Mouse (Mus musculus): ENCODE data around the gene Axin1. TPM values are rescaled to one million over a fixed set of nuclear protein-coding genes. Genes with fewer than 3 reads are reported as not detected.
A peak's percentile ranks its signal among the peaks of the same experiment; 100 is the strongest.
"Not testable (repeated sequence)": the region's sequence is repeated elsewhere in the genome, so short reads cannot be mapped to it uniquely, and the experiment has no call there.

The Axin1 gene
- total and polyA plus RNA-seq, 2 experiments from 2014 or later = 21.0 to 30.0 TPM

DNA sequence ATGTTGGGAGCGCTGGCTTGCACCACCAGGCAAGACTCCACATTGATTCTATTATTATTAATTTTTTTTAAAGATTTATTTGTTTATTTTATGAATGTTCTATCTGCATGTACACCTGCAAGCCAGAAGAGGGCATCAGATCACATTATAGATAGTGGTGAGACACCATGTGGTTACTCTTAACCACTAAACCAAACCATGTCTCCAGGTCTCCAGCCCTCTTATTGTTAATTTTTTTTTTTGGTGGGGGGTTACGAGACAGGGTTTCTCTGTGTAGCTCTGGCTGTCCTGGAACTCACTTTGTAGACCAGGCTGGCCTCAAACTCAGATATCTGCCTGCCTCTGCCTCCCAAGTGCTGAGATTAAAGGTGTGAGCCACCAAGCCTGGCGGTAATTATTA, 39.2 kb upstream of the Axin1 start:
- TF ChIP-seq CTCF (IDR thresholded peaks at IDR 0.05) = peak; percentile 63

DNA sequence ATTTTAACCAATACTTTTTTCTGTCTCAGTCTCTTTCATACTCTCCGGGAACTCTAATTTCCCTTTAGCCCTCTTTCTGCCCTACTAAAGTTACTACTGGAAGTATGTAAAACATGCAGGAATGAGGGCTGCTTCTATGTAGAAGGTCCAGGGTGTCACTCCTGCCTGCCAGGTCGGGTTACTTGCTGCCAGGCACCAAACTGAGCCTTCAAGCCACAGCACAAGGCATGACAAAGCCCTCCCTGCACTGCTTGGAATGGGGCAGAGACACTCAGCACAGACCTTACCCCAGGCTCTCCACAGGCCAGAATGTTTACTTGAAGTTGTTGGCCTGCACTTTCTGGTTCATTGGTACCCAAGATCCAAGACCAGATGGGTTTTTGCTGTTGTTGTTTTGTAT, 38.3 kb upstream of the Axin1 start:
- Histone ChIP-seq H3K4me1 (ENCODE audit: insufficient read depth, low read length) (no peaks in the 10 kb centered on the region), H3K36me3 (ENCODE audit: insufficient read depth, low read length) (no peaks in the 10 kb centered on the region), H3K4me3 (ENCODE audit: low read depth, low read length) (no peak overlapping the region), H3K9me3 (ENCODE audit: low read length) (no peaks in the 10 kb centered on the region), H3K9ac (replicated peaks; ENCODE audit: low read length, poor library complexity, severe bottlenecking) (no peak overlapping the region), H3K27ac (ENCODE audit: low read depth, low read length) (no peak overlapping the region), H3K27me3 (ENCODE audit: insufficient read depth, low read length) (no peaks in the 10 kb centered on the region), H3K4me2 (ENCODE audit: low read depth, low read length, poor library complexity, severe bottlenecking) (no peak overlapping the region)
- DNase-seq (ENCODE audit: low spot score) (no peak), ATAC-seq (ENCODE audit: low FRiP score) (no peak)
- TF ChIP-seq CTCF (IDR thresholded peaks at IDR 0.05) = no peak
- WGBS = 38% methylated on average over 2 of the region's 2 CpGs

More for the DNA sequence above, 39.2 kb upstream of the Axin1 start:
- H3K27ac ChIP-seq (ENCODE audit: low read depth, low read length); H3K9ac ChIP-seq (replicated peaks; ENCODE audit: low read length, poor library complexity, severe bottlenecking); H3K36me3 ChIP-seq (ENCODE audit: insufficient read depth, low read length); ATAC-seq (ENCODE audit: low FRiP score); H3K9me3 ChIP-seq (ENCODE audit: low read length); H3K27me3 ChIP-seq (ENCODE audit: insufficient read depth, low read length); H3K4me1 ChIP-seq (ENCODE audit: insufficient read depth, low read length); H3K4me3 ChIP-seq (ENCODE audit: low read depth, low read length); H3K4me2 ChIP-seq (ENCODE audit: low read depth, low read length, poor library complexity, severe bottlenecking); DNase-seq (ENCODE audit: low spot score): not testable (repeated sequence)
- WGBS = 65% methylated on average over 3 of the region's 3 CpGs

- no peak for DNase-seq (ENCODE audit: low spot score)
- no peaks in the 10 kb centered on the region for H3K27me3 ChIP-seq (ENCODE audit: insufficient read depth, low read length)
- no peaks in the 10 kb centered on the region for H3K9me3 ChIP-seq (ENCODE audit: low read length)
- no peak for TF ChIP-seq CTCF (IDR thresholded peaks at IDR 0.05)
- no peaks in the 10 kb centered on the region for H3K36me3 ChIP-seq (ENCODE audit: insufficient read depth, low read length)
- no peak overlapping the region for H3K4me3 ChIP-seq (ENCODE audit: low read depth, low read length)
- no peaks in the 10 kb centered on the region for H3K4me1 ChIP-seq (ENCODE audit: insufficient read depth, low read length)
- H3K4me2 ChIP-seq (ENCODE audit: low read depth, low read length, poor library complexity, severe bottlenecking) = no peak overlapping the region
- no peak overlapping the region for H3K9ac ChIP-seq (replicated peaks; ENCODE audit: low read length, poor library complexity, severe bottlenecking)
- no peak overlapping the region for H3K27ac ChIP-seq (ENCODE audit: low read depth, low read length)
- ATAC-seq (ENCODE audit: low FRiP score) = no peak
- 42% methylated on average over 3 of the region's 4 CpGs for WGBS
Measured at GRCm38 (mm10) chr17:26101478-26101877, 37.0 kb upstream of the Axin1 start.

DNA sequence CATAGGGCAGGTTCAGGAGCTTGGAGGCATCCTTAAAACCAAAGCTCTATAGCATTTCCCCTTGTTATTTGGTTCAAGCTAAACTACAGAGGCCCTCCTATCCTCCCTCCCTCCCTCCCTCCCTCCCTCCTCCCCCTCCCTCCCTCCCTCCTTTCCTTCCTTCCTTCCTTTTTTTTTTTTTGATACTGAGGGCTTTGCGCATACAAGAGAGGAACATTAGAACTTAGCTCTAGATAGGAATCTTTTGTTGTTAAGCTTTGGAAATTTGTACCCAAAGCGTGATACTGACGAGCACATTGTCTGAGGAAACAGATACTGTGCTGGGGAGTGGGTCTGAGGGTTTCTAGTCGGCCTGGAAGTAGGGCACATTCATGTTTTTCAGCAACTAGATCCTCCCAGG, 32.9 kb upstream of the Axin1 start:
- H3K4me2 ChIP-seq (ENCODE audit: low read depth, low read length, poor library complexity, severe bottlenecking) = no peak overlapping the region
- H3K4me3 ChIP-seq (ENCODE audit: low read depth, low read length) = no peak overlapping the region
- H3K9me3 ChIP-seq (ENCODE audit: low read length) = no peaks in the 10 kb centered on the region
- no peaks in the 10 kb centered on the region for H3K36me3 ChIP-seq (ENCODE audit: insufficient read depth, low read length)
- 63% methylated on average over 4 of the region's 4 CpGs for WGBS
- peaks cover 1% of the 10 kb centered on the region; the same call in 1 of the 2 replicates for H3K27me3 ChIP-seq (ENCODE audit: insufficient read depth, low read length)
- H3K27ac ChIP-seq (ENCODE audit: low read depth, low read length) = no peak overlapping the region
- no peak overlapping the region for H3K9ac ChIP-seq (replicated peaks; ENCODE audit: low read length, poor library complexity, severe bottlenecking)
- no peak for ATAC-seq (ENCODE audit: low FRiP score)
- H3K4me1 ChIP-seq (ENCODE audit: insufficient read depth, low read length) = no peaks in the 10 kb centered on the region
- TF ChIP-seq CTCF (IDR thresholded peaks at IDR 0.05) = no peak
- DNase-seq (ENCODE audit: low spot score) = no peak

DNA sequence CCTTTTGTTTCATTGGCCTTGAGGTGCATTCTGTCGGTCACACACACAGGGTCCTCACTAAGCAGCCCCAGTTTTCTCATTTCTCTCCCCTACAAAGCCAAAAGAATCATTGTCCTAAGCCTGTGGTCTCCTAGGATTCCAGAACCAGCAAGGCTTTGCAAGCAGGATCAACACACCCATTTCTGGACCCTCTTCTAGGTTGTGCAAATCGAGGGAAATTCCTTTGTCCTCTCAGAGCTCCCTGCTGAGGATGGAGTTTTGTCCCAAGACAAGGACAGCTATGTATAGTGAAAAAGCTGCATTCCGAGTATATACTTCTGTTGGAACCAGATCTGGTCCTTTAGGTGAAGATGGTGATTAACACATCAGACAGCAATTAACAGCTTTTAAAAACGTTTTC, 28.3 kb upstream of the Axin1 start:
- H3K36me3 ChIP-seq (ENCODE audit: insufficient read depth, low read length) = no peaks in the 10 kb centered on the region
- ATAC-seq (ENCODE audit: low FRiP score) = no peak
- WGBS = 22% methylated on average over 4 of the region's 4 CpGs
- no peak overlapping the region for H3K4me3 ChIP-seq (ENCODE audit: low read depth, low read length)
- H3K4me1 ChIP-seq (ENCODE audit: insufficient read depth, low read length) = no peaks in the 10 kb centered on the region
- H3K4me2 ChIP-seq (ENCODE audit: low read depth, low read length, poor library complexity, severe bottlenecking) = no peak overlapping the region
- TF ChIP-seq CTCF (IDR thresholded peaks at IDR 0.05) = no peak
- no peak for DNase-seq (ENCODE audit: low spot score)
- no peak overlapping the region for H3K9ac ChIP-seq (replicated peaks; ENCODE audit: low read length, poor library complexity, severe bottlenecking)
- H3K9me3 ChIP-seq (ENCODE audit: low read length) = no peaks in the 10 kb centered on the region
- peaks cover 6% of the 10 kb centered on the region; the same call in 1 of the 2 replicates for H3K27me3 ChIP-seq (ENCODE audit: insufficient read depth, low read length)
- H3K27ac ChIP-seq (ENCODE audit: low read depth, low read length) = no peak overlapping the region

DNA sequence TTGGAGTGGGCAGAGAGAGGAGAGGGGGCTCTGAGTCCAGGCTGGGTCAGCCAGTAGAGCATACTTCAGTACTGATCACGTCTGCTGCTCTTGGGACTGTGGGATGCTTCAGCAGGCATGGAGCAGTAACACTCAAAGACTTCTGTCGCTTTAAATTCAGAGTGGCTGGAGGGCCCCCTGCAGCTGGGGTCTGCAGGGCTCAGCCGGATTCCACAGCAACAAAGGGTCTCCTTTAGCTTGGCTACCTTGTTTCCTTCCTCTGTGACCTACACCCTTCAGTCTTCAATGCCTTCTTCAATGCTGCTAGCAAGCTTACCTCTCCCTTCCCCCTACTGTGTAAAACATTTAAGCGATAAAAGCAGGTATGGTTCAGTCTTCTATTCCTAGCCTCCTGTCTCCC, 27.5 kb upstream of the Axin1 start:
- WGBS = 10% methylated on average over 4 of the region's 4 CpGs

More for the DNA sequence above, 27.5 kb upstream of the Axin1 start:
- ATAC-seq (ENCODE audit: low FRiP score) (no peak), DNase-seq (ENCODE audit: low spot score) (no peak)
- Histone ChIP-seq H3K4me1 (ENCODE audit: insufficient read depth, low read length) (no peaks in the 10 kb centered on the region), H3K4me2 (ENCODE audit: low read depth, low read length, poor library complexity, severe bottlenecking) (no peak overlapping the region), H3K4me3 (ENCODE audit: low read depth, low read length) (no peak overlapping the region), H3K36me3 (ENCODE audit: insufficient read depth, low read length) (no peaks in the 10 kb centered on the region), H3K9ac (replicated peaks; ENCODE audit: low read length, poor library complexity, severe bottlenecking) (no peak overlapping the region), H3K27ac (ENCODE audit: low read depth, low read length) (no peak overlapping the region), H3K9me3 (ENCODE audit: low read length) (no peaks in the 10 kb centered on the region), H3K27me3 (ENCODE audit: insufficient read depth, low read length) (peaks cover 15% of the 10 kb centered on the region; the same call in 1 of the 2 replicates)
- TF ChIP-seq CTCF (IDR thresholded peaks at IDR 0.05) = no peak
